Mouse (Mus musculus): ENCODE data around the gene Mecom.

- no peak for TF ChIP-seq E2F4 (IDR thresholded peaks at IDR 0.05; ENCODE audit: insufficient replicate concordance, low read depth, low read length)
- no peak for TF ChIP-seq POLR2A (IDR thresholded peaks at IDR 0.05; ENCODE audit: low read depth, low read length)
- no peak for TF ChIP-seq TCF12 (IDR thresholded peaks at IDR 0.05; ENCODE audit: low read depth, low read length)
- no peak for TF ChIP-seq EP300 (IDR thresholded peaks at IDR 0.05; ENCODE audit: low read length)
- no peak for TF ChIP-seq CTCF (conservative IDR thresholded peaks at IDR 0.05 in 1 of 2, IDR thresholded peaks at IDR 0.05 in 1 of 2; ENCODE audit: low read depth in 2 of 2, low read length in 2 of 2)
- TF ChIP-seq BHLHE40 (IDR thresholded peaks at IDR 0.05; ENCODE audit: low read depth, low read length), result no peak
- no peak for TF ChIP-seq ZKSCAN1 (IDR thresholded peaks at IDR 0.05; ENCODE audit: borderline replicate concordance, low read depth, low read length)
- no peak for TF ChIP-seq SMC3 (IDR thresholded peaks at IDR 0.05; ENCODE audit: low read depth, low read length)
- TF ChIP-seq NRF1 (IDR thresholded peaks at IDR 0.05; ENCODE audit: low read depth, low read length), result no peak
- TF ChIP-seq USF2 (conservative IDR thresholded peaks at IDR 0.05; ENCODE audit: low read depth, low read length), result no peak
- TF ChIP-seq JUN (IDR thresholded peaks at IDR 0.05; ENCODE audit: insufficient read depth, low read depth, low read length), result no peak
- TF ChIP-seq JUND (conservative IDR thresholded peaks at IDR 0.05; ENCODE audit: low read depth, low read length), result no peak
- no peak for TF ChIP-seq ETS1 (conservative IDR thresholded peaks at IDR 0.05; ENCODE audit: low read depth, low read length)
Measured at GRCm38 (mm10) chr3:30436561-30436960, 111.2 kb downstream of the Mecom start.

All from CH12.LX (cell line).